Comparison of ENCODE assay signal across 19 mouse cellular contexts in genomic region chr1:92163932-92164331, GRCm38 (mm10). TPM values are rescaled to one million over a fixed set of nuclear protein-coding genes. Genes with fewer than 3 reads are reported as not detected.
A peak's percentile ranks its signal among the peaks of the same experiment; 100 is the strongest.
DNase-seq lines count a peak whose midpoint lies in the region; ATAC-seq lines count a peak whose summit lies in the region.
"Had no signal": no experiment of that assay in that cellular context is flagged by ENCODE, and none has a peak within 500 bp of the region (broad histone marks: within the 10 kb centered on the region; RNA-seq: fewer than 3 reads in every experiment).

No protein-coding gene starts in this region.

- H3K36me3 ChIP-seq in midbrain, embryonic 10.5 days, result peaks cover 17% of the 10 kb centered on the region
- H3K36me3 ChIP-seq: embryonic facial prominence, embryonic 12.5 days; forebrain, embryonic 15.5 days had no signal

- peak; percentile 80 for ATAC-seq in CD4-positive, CD25-positive, alpha-beta regulatory T cell, adult 4 months
- ATAC-seq: forebrain, embryonic 13.5 days; forebrain, embryonic 15.5 days; forebrain, postnatal 0 days had no signal

- no peaks in the 10 kb centered on the region for H3K27me3 ChIP-seq in midbrain, embryonic 10.5 days (ENCODE audit: low read depth, poor library complexity, severe bottlenecking)
- H3K27me3 ChIP-seq: embryonic facial prominence, embryonic 12.5 days; forebrain, embryonic 13.5 days; forebrain, embryonic 15.5 days had no signal

- H3K27ac ChIP-seq in midbrain, embryonic 10.5 days (replicated peaks), result no peak overlapping the region
- H3K27ac ChIP-seq: embryonic facial prominence, embryonic 10.5 days; embryonic facial prominence, embryonic 12.5 days; forebrain, embryonic 13.5 days; forebrain, embryonic 15.5 days had no signal

- DNase-seq in CD4-positive, CD25-positive, alpha-beta regulatory T cell, adult 2 months (ENCODE audit: low read depth, low spot score), result peak; percentile 14
- peak; percentile 15 for DNase-seq in induced T-regulatory cell, adult 2 months (ENCODE audit: low read depth)
- DNase-seq in midbrain, embryonic 10.5 days (ENCODE audit: low spot score), result no peak
- DNase-seq in spleen, adult 12 weeks (ENCODE audit: low spot score), result no peak
- DNase-seq in lung, postnatal 14 days, result no peak
- DNase-seq: adrenal gland, adult 8-10 months; adrenal gland, postnatal 14 days; adrenal gland, postnatal 36 days; cerebellum, adult 11-12 months; cerebellum, adult 2 months; cerebellum, adult 9-10 months; cerebellum, postnatal 10 days; cerebellum, postnatal 25 days; forebrain, postnatal 0 days had no signal

- H3K4me1 ChIP-seq in midbrain, embryonic 10.5 days, result peaks cover 20% of the 10 kb centered on the region

- H3K9me3 ChIP-seq in midbrain, embryonic 10.5 days (replicated peaks), result no peaks in the 10 kb centered on the region
- H3K9me3 ChIP-seq: embryonic facial prominence, embryonic 10.5 days; embryonic facial prominence, embryonic 12.5 days; forebrain, embryonic 13.5 days; forebrain, embryonic 15.5 days had no signal

- WGBS in midbrain, embryonic 10.5 days, result 86% methylated on average over 1 of the region's 1 CpGs

- no peak overlapping the region for H3K4me3 ChIP-seq in midbrain, embryonic 10.5 days
- H3K4me3 ChIP-seq: embryonic facial prominence, embryonic 10.5 days; embryonic facial prominence, embryonic 12.5 days; forebrain, embryonic 13.5 days; forebrain, embryonic 15.5 days had no signal

RNA-seq across cellular contexts. Expression of gene Hdac4, which starts 31.6 kb away (rescaled TPM):
- polyA plus RNA-seq in CD4-positive, CD25-positive, alpha-beta regulatory T cell, adult 4 months (2017; shearing (Covaris generic)), result 10 to 100 TPM; 61.6 to 72.5 TPM
- 20.1 and 22.3 TPM in 2 replicates for polyA plus RNA-seq in midbrain, embryonic 10.5 days (2016; fragmentation: Nextera tagmentation; extraction: Ambion mirVana)

Comparison
In these comparisons a context has a peak if more than half of its experiments do, and no peak if none do; other contexts are left out.
1. DNase-seq: peak in CD4-positive, CD25-positive, alpha-beta regulatory T cell, adult 2 months (single experiment) and induced T-regulatory cell, adult 2 months (single experiment); none in midbrain, embryonic 10.5 days (single experiment), spleen, adult 12 weeks (single experiment) and lung, postnatal 14 days (single experiment).